In genomic region chr14:45389194-45389593, GRCm38 (mm10) we compare ENCODE assay signal across 8 mouse cellular contexts. TPM values are rescaled to one million over a fixed set of nuclear protein-coding genes. Genes with fewer than 3 reads are reported as not detected.
DNase-seq lines count a peak whose midpoint lies in the region; ATAC-seq and TF ChIP-seq lines count a peak whose summit lies in the region.

No protein-coding gene starts in this region.

- H3K4me1 ChIP-seq in heart, embryonic 10.5 days = peaks cover 14% of the 10 kb centered on the region
- peaks cover 24% of the 10 kb centered on the region for H3K4me1 ChIP-seq in E14TG2a.4 (replicated peaks; ENCODE audit: low read depth, low read length)
- peaks cover 6% of the 10 kb centered on the region; the same call in 1 of the 2 replicates for H3K4me1 ChIP-seq in forebrain, embryonic 16.5 days (replicated peaks; ENCODE audit: control insufficient read depth, insufficient read depth, low read length)

- no peaks in the 10 kb centered on the region for H3K9me3 ChIP-seq in heart, embryonic 10.5 days
- H3K9me3 ChIP-seq in E14TG2a.4 (ENCODE audit: low read length) = peaks cover 25% of the 10 kb centered on the region
- no peaks in the 10 kb centered on the region for H3K9me3 ChIP-seq in forebrain, embryonic 16.5 days (ENCODE audit: control insufficient read depth, low read length)

- H3K9ac ChIP-seq in forebrain, embryonic 16.5 days (replicated peaks; ENCODE audit: low read depth, low read length) = peak overlapping the region; percentile 78

- no peak for TF ChIP-seq CTCF in E14TG2a.4 (conservative IDR thresholded peaks at IDR 0.05; ENCODE audit: low read length)

- no peak for DNase-seq in heart, embryonic 10.5 days (ENCODE audit: low spot score)
- no peak for DNase-seq in heart, postnatal 4 days
- DNase-seq in lung, postnatal 36 days = peak; percentile 10
- DNase-seq in retina, postnatal 1 day = no peak
- no peak for DNase-seq in natural killer cell, adult 2 months (ENCODE audit: low spot score in 2 of 2)
- DNase-seq in layer of hippocampus, postnatal 14 days (ENCODE audit: low spot score in 2 of 2) = no peak

- 22% methylated on average over 3 of the region's 3 CpGs for WGBS in heart, embryonic 10.5 days
- 23% methylated on average over 3 of the region's 3 CpGs for WGBS in forebrain, embryonic 16.5 days

- no peaks in the 10 kb centered on the region for H3K27me3 ChIP-seq in heart, embryonic 10.5 days (ENCODE audit: insufficient read depth, poor library complexity, severe bottlenecking)
- H3K27me3 ChIP-seq in E14TG2a.4 (ENCODE audit: insufficient read depth, low read length) = no peaks in the 10 kb centered on the region
- H3K27me3 ChIP-seq in forebrain, embryonic 16.5 days (replicated peaks; ENCODE audit: control insufficient read depth, insufficient read depth, low read length) = no peaks in the 10 kb centered on the region

- 0 out of 2 replicates have a peak, but pooled peaks cover 4% of the 10 kb centered on the region for H3K36me3 ChIP-seq in heart, embryonic 10.5 days
- H3K36me3 ChIP-seq in E14TG2a.4 (ENCODE audit: insufficient read depth, low read length) = peaks cover 12% of the 10 kb centered on the region
- H3K36me3 ChIP-seq in forebrain, embryonic 16.5 days (ENCODE audit: control insufficient read depth, insufficient read depth) = no peaks in the 10 kb centered on the region

- peak overlapping the region; percentile 81 for H3K4me3 ChIP-seq in heart, embryonic 10.5 days
- peak overlapping the region; percentile 99 for H3K4me3 ChIP-seq in E14TG2a.4 (replicated peaks; ENCODE audit: low read length)
- peak overlapping the region; percentile 63 for H3K4me3 ChIP-seq in forebrain, embryonic 16.5 days (replicated peaks; ENCODE audit: low read length)

- H3K27ac ChIP-seq in heart, embryonic 10.5 days = peak overlapping the region; percentile 95
- peak overlapping the region; percentile 45 for H3K27ac ChIP-seq in forebrain, embryonic 16.5 days (ENCODE audit: low read length)

- peak overlapping the region; percentile 67 for H3K4me2 ChIP-seq in forebrain, embryonic 16.5 days (ENCODE audit: low read length)

- peak; percentile 43; the same call in 1 of the 2 replicates for ATAC-seq in forebrain, embryonic 16.5 days

RNA-seq across cellular contexts. Expression of gene Gnpnat1, which starts 15.5 kb away (rescaled TPM):
- polyA plus RNA-seq in heart, embryonic 10.5 days (2016; fragmentation: Nextera tagmentation; extraction: Ambion mirVana) = 34.9 and 54.4 TPM in 2 replicates
- 10 to 100 TPM; 11.3 to 15.5 TPM for total RNA-seq in heart, postnatal 4 days (2021)
- 24.8 and 27.2 TPM in 2 replicates for polyA plus RNA-seq in forebrain, embryonic 16.5 days (2015; fragmentation: Nextera tagmentation; extraction: Ambion mirVana)
- 10 to 100 TPM; 11.3 to 14.4 TPM for total RNA-seq in layer of hippocampus, postnatal 14 days (2021)

RNA-seq across cellular contexts. Expression of gene Styx, which starts 38.3 kb away (rescaled TPM):
- 45.3 and 49.6 TPM in 2 replicates for polyA plus RNA-seq in heart, embryonic 10.5 days (2016; fragmentation: Nextera tagmentation; extraction: Ambion mirVana)
- 10 to 100 TPM; 45.4 to 57.1 TPM for total RNA-seq in heart, postnatal 4 days (2021)
- 59.2 and 64.2 TPM in 2 replicates for polyA plus RNA-seq in forebrain, embryonic 16.5 days (2015; fragmentation: Nextera tagmentation; extraction: Ambion mirVana)
- 10 to 100 TPM; 18.7 to 18.8 TPM for total RNA-seq in layer of hippocampus, postnatal 14 days (2021)

RNA-seq across cellular contexts. Expression of gene Psmc6, which starts 59.6 kb away (rescaled TPM):
- polyA plus RNA-seq in heart, embryonic 10.5 days (2016; fragmentation: Nextera tagmentation; extraction: Ambion mirVana) = 146 and 161 TPM in 2 replicates
- total RNA-seq in heart, postnatal 4 days (2021) = 100 to 1,000 TPM; 117 to 118 TPM
- 163 and 178 TPM in 2 replicates for polyA plus RNA-seq in forebrain, embryonic 16.5 days (2015; fragmentation: Nextera tagmentation; extraction: Ambion mirVana)
- total RNA-seq in layer of hippocampus, postnatal 14 days (2021) = 100 to 1,000 TPM in 1 of 2 experiments, 10 to 100 TPM in 1; 98.3 to 105 TPM
